Mouse (Mus musculus): ENCODE measurements at regions not wholly inside any gene's neighbourhood (a gene's known extent, or its start where the extent isn't known, plus 50 kb on each side); places are given as distances from the start of the nearest gene placed in this dataset.

DNA sequence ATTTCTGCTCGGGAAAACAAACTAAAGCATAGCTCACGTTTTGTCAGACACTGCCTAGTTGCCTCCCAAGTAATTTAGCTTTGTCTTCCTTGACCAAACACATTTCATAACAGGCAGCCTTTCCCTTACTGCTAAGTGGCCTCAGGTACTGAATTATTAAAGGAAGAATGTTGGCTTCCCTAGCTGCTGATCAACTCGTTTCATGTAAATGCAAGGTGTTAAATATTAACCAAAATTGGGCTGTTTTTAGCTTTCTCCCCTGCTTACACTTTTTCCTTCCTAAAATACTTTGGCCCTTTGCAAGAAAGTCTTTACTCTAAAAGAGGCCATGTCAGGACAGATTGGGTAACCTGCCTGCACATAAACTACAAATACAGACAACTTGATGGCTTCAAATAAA is 265.4 kb downstream of the Pmp22 start:
- no peak for DNase-seq (ENCODE audit: low spot score in 2 of 2)

DNA sequence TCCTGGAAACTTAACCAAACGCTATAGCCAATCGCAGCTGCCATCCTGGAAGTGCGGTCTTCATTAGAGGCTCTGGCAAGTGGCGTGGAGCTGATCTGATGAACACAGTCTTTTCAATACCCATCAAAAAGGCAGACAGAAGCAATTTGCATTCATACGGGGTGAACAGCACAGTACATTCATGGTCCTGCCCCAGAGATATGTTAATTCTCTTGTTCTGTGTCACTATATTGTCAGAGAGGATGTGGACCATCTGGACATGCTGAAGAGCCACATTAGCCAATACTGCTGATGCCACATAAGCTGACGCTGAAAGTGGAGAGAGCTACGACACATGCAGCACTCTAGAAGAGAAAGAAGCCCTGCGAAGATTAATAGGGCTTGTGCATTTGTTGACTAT is 267.6 kb downstream of the Pmp22 start:
- DNase-seq (ENCODE audit: low spot score in 2 of 2), result no peak

- DNase-seq (ENCODE audit: low spot score in 2 of 2), result no peak
Measured at GRCm38 (mm10) chr11:63402741-63403140, 274.0 kb downstream of the Pmp22 start.

GRCm38 (mm10) chr11:63404719-63405118 is 275.9 kb downstream of the Pmp22 start:
- DNase-seq (ENCODE audit: low spot score in 2 of 2), result peak; percentile 80 to 82

- no peak for DNase-seq (ENCODE audit: low spot score in 2 of 2)
Measured at GRCm38 (mm10) chr11:63409431-63409830, 280.6 kb downstream of the Pmp22 start.

DNA sequence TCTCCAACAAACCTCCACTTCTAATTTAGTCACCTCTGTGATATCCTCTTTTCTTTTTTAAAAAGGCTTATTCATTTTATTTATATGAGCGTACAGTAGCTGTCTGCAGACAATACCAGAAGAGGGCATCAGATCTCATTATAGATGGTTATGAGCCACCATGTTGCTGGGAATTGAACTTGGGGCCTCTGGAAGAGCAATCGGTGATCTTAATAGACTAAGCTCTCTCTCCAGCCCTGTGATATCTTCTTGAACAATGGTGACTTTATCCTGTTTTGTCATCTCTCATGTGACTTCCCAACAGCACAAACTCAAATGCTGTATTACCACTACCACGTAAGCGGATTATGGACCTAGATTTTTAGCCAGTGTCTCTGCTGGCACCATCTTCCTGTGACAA is 282.1 kb downstream of the Pmp22 start:
- DNase-seq (ENCODE audit: low spot score in 2 of 2), result no peak

DNA sequence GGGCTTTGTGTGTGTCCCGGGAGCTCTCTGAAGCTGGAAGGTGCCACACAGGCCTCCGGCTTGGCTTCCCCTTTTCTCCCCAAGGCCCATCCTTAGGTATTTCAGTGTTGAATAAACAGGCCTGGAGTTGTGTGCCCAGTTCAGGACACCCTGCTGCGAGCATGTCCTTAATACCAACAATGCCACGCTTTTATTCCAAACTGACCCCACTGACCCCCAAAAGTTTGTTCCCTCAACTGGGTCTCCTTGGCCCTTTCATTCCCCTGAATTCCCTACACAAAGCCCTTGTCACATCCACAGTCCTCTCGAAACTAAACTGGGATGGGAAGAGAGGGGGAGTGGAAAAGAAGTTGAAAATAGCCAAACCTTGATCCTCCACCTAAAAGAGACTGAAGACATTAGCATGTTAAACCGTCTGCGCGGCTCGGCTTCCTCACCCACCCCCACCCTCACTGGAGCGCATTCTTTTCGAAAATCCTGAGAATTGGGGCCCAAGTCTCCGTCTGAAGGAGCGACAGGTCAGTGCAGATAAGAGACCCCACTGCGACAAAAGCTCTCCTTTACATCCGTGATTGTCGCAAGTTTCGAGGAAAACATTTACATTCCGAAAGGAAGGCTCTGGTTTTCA is 283.7 kb downstream of the Pmp22 start:
- DNase-seq (ENCODE audit: low spot score in 2 of 2), result no peak

- DNase-seq (ENCODE audit: low spot score in 2 of 2), result no peak
Measured at GRCm38 (mm10) chr11:63413106-63413505, 284.3 kb downstream of the Pmp22 start.

DNA sequence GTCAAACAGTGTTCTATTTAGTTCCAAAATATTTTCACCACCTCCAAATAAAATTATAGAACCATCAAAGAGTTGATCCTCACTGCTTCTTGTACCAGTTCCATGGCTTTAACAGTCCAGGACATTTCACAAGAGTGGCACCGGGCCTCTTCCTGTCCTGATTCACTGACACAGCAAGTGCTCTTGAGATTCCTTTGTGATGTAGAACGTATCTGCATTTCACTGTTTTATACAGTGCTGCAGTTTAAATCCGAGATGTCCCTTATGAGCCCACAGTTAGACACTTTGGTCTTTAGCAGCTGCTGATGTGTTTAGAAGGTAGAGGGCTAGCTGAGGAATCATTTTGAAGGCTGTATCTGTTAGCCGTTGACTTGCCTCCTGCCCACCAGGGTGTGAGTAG is 284.8 kb downstream of the Pmp22 start:
- DNase-seq (ENCODE audit: low spot score in 2 of 2), result no peak

DNA sequence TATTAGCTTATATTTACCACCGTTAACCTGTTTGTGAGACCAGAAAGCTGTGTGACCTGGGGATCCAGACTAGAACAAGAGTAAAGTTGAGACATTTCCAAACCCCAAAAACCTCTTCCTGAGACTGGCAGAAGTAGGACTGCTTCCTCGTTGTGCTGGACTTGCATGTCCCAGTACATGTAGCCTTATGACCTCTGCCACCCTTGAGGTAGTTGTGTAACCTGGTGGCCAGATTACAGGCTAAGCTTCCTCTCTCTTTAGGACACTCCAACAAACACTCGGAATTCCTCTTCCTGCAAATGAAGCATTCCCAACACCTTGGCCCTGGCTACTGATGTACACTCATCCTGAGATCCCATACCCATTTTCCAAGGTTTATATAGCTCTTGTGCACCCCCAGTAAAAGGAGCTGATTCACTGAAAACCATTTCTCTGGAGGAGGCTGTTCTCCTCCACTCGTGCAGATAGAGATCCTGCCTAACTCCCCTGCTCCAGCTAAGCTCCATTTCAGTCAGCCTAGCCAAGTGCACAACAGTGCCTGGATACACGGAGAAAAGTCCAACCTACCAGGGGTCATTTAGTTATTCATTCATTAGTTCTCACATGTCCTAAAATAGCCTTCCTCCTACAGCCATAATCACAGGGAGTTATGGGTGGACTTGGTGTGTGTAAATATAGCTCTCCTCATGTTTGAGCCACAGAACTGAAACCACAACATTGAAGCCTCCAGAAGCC is 289.4 kb downstream of the Pmp22 start:
- DNase-seq (ENCODE audit: low spot score in 2 of 2), result no peak

GRCm38 (mm10) chr11:63420341-63420740 is 291.6 kb downstream of the Pmp22 start:
- DNase-seq (ENCODE audit: low spot score in 2 of 2), result no peak

- DNase-seq (ENCODE audit: low spot score in 2 of 2), result no peak
Measured at GRCm38 (mm10) chr11:63422069-63422468, 293.3 kb downstream of the Pmp22 start.

- no peak for DNase-seq (ENCODE audit: low spot score in 2 of 2)
Measured at GRCm38 (mm10) chr11:63424319-63424718, 295.5 kb downstream of the Pmp22 start.

- DNase-seq (ENCODE audit: low spot score in 2 of 2), result no peak
Measured at GRCm38 (mm10) chr11:63425741-63426140, 297.0 kb downstream of the Pmp22 start.

DNA sequence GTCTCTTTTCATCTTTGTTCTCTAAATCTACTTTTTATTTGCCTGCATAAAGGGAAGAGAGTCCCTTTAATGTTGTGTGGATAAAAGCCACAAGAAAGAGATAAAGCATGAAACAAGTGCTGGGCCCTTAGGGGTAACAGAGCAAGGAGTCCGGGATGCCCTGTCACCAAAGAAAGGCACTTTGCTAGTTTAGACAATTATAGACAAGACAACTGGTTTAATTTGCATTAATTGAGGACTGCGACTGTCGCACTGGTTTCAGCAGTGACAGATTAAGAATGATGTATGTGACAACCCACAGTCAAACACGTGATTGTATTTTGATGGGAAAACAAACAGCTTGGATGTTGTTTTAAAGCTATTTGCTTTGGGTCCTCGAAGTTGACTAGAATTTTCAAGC is 325.0 kb downstream of the Pmp22 start:
- no peak for DNase-seq (ENCODE audit: low spot score in 2 of 2)

DNA sequence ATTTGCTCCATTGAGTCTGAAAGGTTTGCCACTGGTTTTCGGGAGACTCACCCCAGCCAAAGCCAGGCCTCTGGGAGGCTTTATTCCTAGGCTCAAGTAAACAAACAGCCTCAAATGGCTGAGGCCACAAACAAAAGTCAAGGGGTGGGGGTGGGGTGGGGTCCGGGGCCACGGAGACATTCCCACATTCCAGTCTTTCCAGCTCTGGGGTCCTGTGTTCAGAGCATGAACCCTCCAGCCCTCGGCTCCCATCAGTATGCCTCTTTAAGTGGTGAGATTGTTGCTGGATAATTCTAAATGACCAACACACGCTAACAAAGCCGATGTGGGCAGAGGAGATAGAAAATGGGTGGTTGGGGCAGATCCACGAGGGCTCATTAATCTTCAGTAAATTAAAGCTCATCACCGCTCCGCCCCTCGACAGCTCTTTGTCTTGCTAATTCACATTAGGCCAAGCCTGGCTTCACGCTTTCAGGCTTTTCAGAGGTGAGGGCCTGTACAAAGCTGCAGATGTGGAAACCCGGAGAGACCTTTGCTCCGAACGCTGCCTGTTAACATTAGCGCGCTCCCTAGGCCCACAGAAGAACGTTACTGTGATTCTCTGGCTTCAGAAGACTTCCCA is 326.2 kb downstream of the Pmp22 start:
- no peak for DNase-seq (ENCODE audit: low spot score in 2 of 2)

DNA sequence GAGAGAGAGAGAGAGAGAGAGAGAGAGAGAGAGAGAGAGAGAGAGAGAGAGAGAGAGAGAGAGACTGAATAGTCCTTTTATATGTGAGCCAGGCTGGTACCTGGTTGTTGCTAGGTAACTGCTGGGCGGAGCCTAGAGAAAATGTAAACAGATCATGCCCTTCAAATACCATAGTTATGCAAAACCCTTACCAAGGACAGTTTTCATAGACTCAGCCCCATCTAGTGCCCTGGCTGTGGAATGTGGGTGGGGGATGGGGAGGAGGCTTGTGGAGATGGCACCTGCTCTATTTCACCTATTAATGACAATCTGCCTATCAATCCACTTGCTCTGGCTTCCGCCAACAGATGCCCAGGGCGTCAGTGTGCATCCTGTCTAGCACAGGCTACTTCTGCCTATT is 327.6 kb downstream of the Pmp22 start:
- DNase-seq (ENCODE audit: low spot score in 2 of 2), result no peak

- no peak for DNase-seq (ENCODE audit: low spot score in 2 of 2)
Measured at GRCm38 (mm10) chr11:63457250-63457649, 328.5 kb downstream of the Pmp22 start.

DNA sequence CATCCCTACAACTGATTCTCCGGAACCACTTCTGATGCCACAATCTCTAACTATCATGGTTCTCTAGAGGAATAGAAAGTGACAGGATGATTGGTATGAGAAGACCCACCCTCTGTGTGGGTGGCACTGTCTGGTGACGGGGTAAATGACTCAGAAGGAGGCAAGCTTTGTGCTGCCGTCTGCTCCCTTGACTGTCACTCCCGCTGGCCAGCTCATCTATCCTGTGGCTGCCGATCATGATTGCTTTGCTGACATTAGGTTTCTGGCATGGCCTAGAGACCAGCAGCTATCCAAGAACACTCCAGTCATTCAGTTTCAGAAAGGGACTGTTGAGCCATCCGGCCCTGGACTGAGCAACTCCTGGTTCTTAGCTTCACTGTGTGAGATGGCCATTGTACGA is 331.4 kb downstream of the Pmp22 start:
- DNase-seq (ENCODE audit: low spot score in 2 of 2), result no peak

GRCm38 (mm10) chr11:63463797-63464331 is 335.1 kb downstream of the Pmp22 start:
- DNase-seq (ENCODE audit: low spot score in 2 of 2), result no peak

DNA sequence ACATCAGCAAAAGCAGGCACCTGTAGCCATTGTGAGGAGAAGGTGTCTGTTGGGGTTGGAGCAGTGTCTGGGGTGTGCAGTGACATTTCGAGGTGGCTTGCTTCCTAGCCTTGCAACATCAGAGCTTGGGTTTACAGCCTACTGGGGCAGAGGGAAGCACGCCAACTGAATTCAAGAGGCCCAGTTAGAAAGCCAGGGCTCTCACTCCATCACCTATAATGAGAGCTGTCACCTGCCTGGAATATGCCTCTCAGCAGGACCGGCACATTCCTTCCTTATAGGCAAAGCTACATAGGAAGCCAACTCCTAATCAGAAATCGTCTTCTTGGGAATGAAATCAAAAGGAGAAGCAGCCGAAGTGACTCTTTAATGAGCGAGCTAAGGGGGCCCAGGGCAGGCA is 337.2 kb downstream of the Pmp22 start:
- no peak for DNase-seq (ENCODE audit: low spot score in 2 of 2)

GRCm38 (mm10) chr11:63466541-63466940 is 337.8 kb downstream of the Pmp22 start:
- no peak for DNase-seq (ENCODE audit: low spot score in 2 of 2)

DNA sequence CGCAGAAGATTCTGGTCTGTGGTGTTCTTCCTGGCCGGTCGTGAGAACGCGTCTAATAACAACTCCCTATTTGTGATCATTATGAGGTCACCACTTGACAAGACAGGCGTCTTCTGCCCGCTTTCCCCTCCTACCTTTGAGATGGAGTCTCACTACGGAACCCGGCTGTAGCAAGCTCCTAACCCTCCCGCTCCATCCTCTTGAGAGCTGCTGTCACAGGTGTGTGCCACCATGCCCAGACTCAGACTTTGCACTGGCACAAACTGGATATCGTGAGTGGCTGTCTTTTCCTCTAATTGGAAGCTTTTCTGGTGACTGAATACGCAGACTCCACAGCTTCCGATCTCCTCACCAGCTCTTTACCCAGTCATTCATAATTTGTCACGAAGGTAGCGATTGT is 346.0 kb downstream of the Pmp22 start:
- DNase-seq (ENCODE audit: low spot score in 2 of 2), result no peak
